Mouse (Mus musculus): Measurements from ENCODE around the gene Wdr13. TPM values are rescaled to one million over a fixed set of nuclear protein-coding genes. Genes with fewer than 3 reads are reported as not detected.

The Wdr13 gene
- polyA plus RNA-seq (2015; fragmentation: Nextera tagmentation; extraction: Ambion mirVana), result 8.3 and 9.4 TPM in 2 replicates

GRCm38 (mm10) chrX:8132017-8132976, at the start of gene Wdr13:
TSS of gene Wdr13 (minus strand) at chrX:8132892.

GRCm38 (mm10) chrX:8175504-8176385, 43.1 kb upstream of the Wdr13 start, which contains the start of gene Tbc1d25:
TSS of gene Tbc1d25 (minus strand) at chrX:8176181.

GRCm38 (mm10) chrX:8145153-8145991, 12.7 kb upstream of the Wdr13 start, which contains the start of gene Rbm3:
TSS of gene Rbm3 (minus strand) at chrX:8145880.

GRCm38 (mm10) chrX:8090346-8090953, 42.2 kb downstream of the Wdr13 start, which contains the start of gene Was:
TSS of gene Was (minus strand) at chrX:8090498.

GRCm38 (mm10) chrX:8074430-8075014, 58.2 kb downstream of the Wdr13 start, which contains the start of gene Suv39h1:
TSS of gene Suv39h1 (minus strand) at chrX:8074760.

Other genes with a start within 250 kb of the Wdr13 start
- gene Slc35a2, start 248.9 kb downstream of the Wdr13 start, polyA plus RNA-seq (2015; fragmentation: Nextera tagmentation; extraction: Ambion mirVana), result 14.2 and 17.2 TPM in 2 replicates
- 56.8 and 65.6 TPM in 2 replicates for gene Pqbp1, start 233.6 kb downstream of the Wdr13 start, polyA plus RNA-seq (2015; fragmentation: Nextera tagmentation; extraction: Ambion mirVana)
- 104 and 105 TPM in 2 replicates for gene Timm17b, start 233.5 kb downstream of the Wdr13 start, polyA plus RNA-seq (2015; fragmentation: Nextera tagmentation; extraction: Ambion mirVana)
- gene Gm10491, start 225.1 kb downstream of the Wdr13 start, polyA plus RNA-seq (2015; fragmentation: Nextera tagmentation; extraction: Ambion mirVana), result not detected in 2 replicates
- not detected in 2 replicates for gene Gm10490, start 223.3 kb downstream of the Wdr13 start, polyA plus RNA-seq (2015; fragmentation: Nextera tagmentation; extraction: Ambion mirVana)
- gene Pcsk1n, start 213.1 kb downstream of the Wdr13 start, polyA plus RNA-seq (2015; fragmentation: Nextera tagmentation; extraction: Ambion mirVana), result 0.10 and 0.12 TPM in 2 replicates
- not detected in 2 replicates for gene Eras, start 204.3 kb downstream of the Wdr13 start, polyA plus RNA-seq (2015; fragmentation: Nextera tagmentation; extraction: Ambion mirVana)
- gene Hdac6, start 185.0 kb downstream of the Wdr13 start, polyA plus RNA-seq (2015; fragmentation: Nextera tagmentation; extraction: Ambion mirVana), result 4.6 and 5.7 TPM in 2 replicates
- gene Gata1, start 154.8 kb downstream of the Wdr13 start, polyA plus RNA-seq (2015; fragmentation: Nextera tagmentation; extraction: Ambion mirVana), result 115 and 131 TPM in 2 replicates
- not detected in 2 replicates for gene Glod5, start 114.4 kb downstream of the Wdr13 start, polyA plus RNA-seq (2015; fragmentation: Nextera tagmentation; extraction: Ambion mirVana)
- 38.6 and 39.7 TPM in 2 replicates for gene Suv39h1, start 58.1 kb downstream of the Wdr13 start, polyA plus RNA-seq (2015; fragmentation: Nextera tagmentation; extraction: Ambion mirVana)
- 8.9 and 9.7 TPM in 2 replicates for gene Was, start 42.4 kb downstream of the Wdr13 start, polyA plus RNA-seq (2015; fragmentation: Nextera tagmentation; extraction: Ambion mirVana)
- gene Rbm3, start 13.0 kb upstream of the Wdr13 start, polyA plus RNA-seq (2015; fragmentation: Nextera tagmentation; extraction: Ambion mirVana), result 848 and 905 TPM in 2 replicates
- 4.3 and 4.9 TPM in 2 replicates for gene Tbc1d25, start 43.3 kb upstream of the Wdr13 start, polyA plus RNA-seq (2015; fragmentation: Nextera tagmentation; extraction: Ambion mirVana)
- gene Ebp, start 60.6 kb upstream of the Wdr13 start, polyA plus RNA-seq (2015; fragmentation: Nextera tagmentation; extraction: Ambion mirVana), result 33.1 and 34.2 TPM in 2 replicates
- 0.78 and 0.98 TPM in 2 replicates for gene Porcn, start 73.6 kb upstream of the Wdr13 start, polyA plus RNA-seq (2015; fragmentation: Nextera tagmentation; extraction: Ambion mirVana)
- 35.7 and 39.1 TPM in 2 replicates for gene Ftsj1, start 119.5 kb upstream of the Wdr13 start, polyA plus RNA-seq (2015; fragmentation: Nextera tagmentation; extraction: Ambion mirVana)
- gene Slc38a5, start 138.2 kb upstream of the Wdr13 start, polyA plus RNA-seq (2015; fragmentation: Nextera tagmentation; extraction: Ambion mirVana), result 84.8 and 102 TPM in 2 replicates
- gene Ssxb10, start 194.5 kb upstream of the Wdr13 start, polyA plus RNA-seq (2015; fragmentation: Nextera tagmentation; extraction: Ambion mirVana), result not detected in 2 replicates
- gene Ssxb9, start 234.1 kb upstream of the Wdr13 start, polyA plus RNA-seq (2015; fragmentation: Nextera tagmentation; extraction: Ambion mirVana), result not detected in 2 replicates

Data from spleen, postnatal 0 days (tissue).